Mouse (Mus musculus) testis, adult 2 months (tissue): ENCODE measurements around the gene Krt23. TPM values are rescaled to one million over a fixed set of nuclear protein-coding genes. Genes with fewer than 3 reads are reported as not detected.

Experiments
- H3K27ac ChIP-seq: fragments of 200-500 bp; 2 replicates; pipeline ENCODE4 v1.5.1; 2012; ENCODE audit warnings: low read depth, low read length; ENCODE audit not compliant: control insufficient read depth, insufficient read depth
- H3K27me3 ChIP-seq: fragments of 200-500 bp; 2 replicates; pipeline ENCODE4 v1.6.1; 2012; ENCODE audit warnings: mild to moderate bottlenecking, low read length, moderate library complexity; ENCODE audit not compliant: control insufficient read depth, insufficient read depth
- H3K36me3 ChIP-seq: fragments of 200-500 bp; 2 replicates; pipeline ENCODE4 v1.6.1; 2012; ENCODE audit warnings: mild to moderate bottlenecking, low read length; ENCODE audit not compliant: control insufficient read depth, insufficient read depth
- H3K4me1 ChIP-seq: fragments of 200-500 bp; 2 replicates; pipeline ENCODE4 v1.6.1; 2012; ENCODE audit warnings: low read length; ENCODE audit not compliant: control insufficient read depth, insufficient read depth
- H3K4me3 ChIP-seq: fragments of 200-500 bp; 2 replicates; pipeline ENCODE4 v1.5.1; 2012; ENCODE audit warnings: low read depth, mild to moderate bottlenecking, low read length, moderate library complexity, mixed read lengths; ENCODE audit not compliant: control insufficient read depth
- CTCF ChIP-seq: fragments of 200-500 bp; IDR thresholded peaks from 2 replicates; pipeline ENCODE4 v1.5.1; 2012; ENCODE audit warnings: low read depth, mild to moderate bottlenecking, inconsistent platforms, low read length, moderate library complexity; ENCODE audit not compliant: control insufficient read depth, insufficient read depth, insufficient replicate concordance
- POLR2A ChIP-seq: fragments of 200-500 bp; IDR thresholded peaks from 2 replicates; pipeline ENCODE4 v1.6.1; 2012; ENCODE audit warnings: low read depth, mild to moderate bottlenecking, inconsistent platforms, low read length, moderate library complexity; ENCODE audit not compliant: control insufficient read depth
- polyA plus RNA-seq: library from polyadenylated mRNA; depleted of rRNA; stranded (reverse); fragments of >200 nt; gene quantifications from 2 replicates; pipeline ENCODE4 v1.2.3, GENCODE M21; 2012; rRNA removed

Gene Krt23
- 0.24 and 0.53 TPM in 2 replicates for polyA plus RNA-seq

GRCm38 (mm10) chr11:99492733-99493573, at the start of gene Krt23:
Krt23 (minus strand) TSS chr11:99493137.
- H3K27me3 ChIP-seq, result no peaks in the 10 kb centered on the region
- H3K27ac ChIP-seq, result no peak within 1 kb of the TSS
- TF ChIP-seq CTCF (no peak), POLR2A (no peak)
- no peaks in the 10 kb centered on the region for H3K4me1 ChIP-seq
- H3K4me3 ChIP-seq, result no peak within 1 kb of the TSS
- no peaks in the 10 kb centered on the region for H3K36me3 ChIP-seq

- no peak overlapping the region for H3K27ac ChIP-seq
Measured at GRCm38 (mm10) chr11:99539721-99540120, 46.8 kb upstream of the Krt23 start.

GRCm38 (mm10) chr11:99521288-99521860, 28.4 kb upstream of the Krt23 start, which contains the start of gene Krt39:
Krt39 (minus strand) TSS chr11:99521338.
- H3K27ac ChIP-seq, result no peak within 1 kb of the TSS
- H3K27me3 ChIP-seq, result no peaks in the 10 kb centered on the region
- TF ChIP-seq POLR2A (no peak), CTCF (no peak)
- no peak within 1 kb of the TSS for H3K4me3 ChIP-seq
- no peaks in the 10 kb centered on the region for H3K4me1 ChIP-seq
- no peaks in the 10 kb centered on the region for H3K36me3 ChIP-seq

More at GRCm38 (mm10) chr11:99539721-99540120, 46.8 kb upstream of the Krt23 start:
- H3K27me3 ChIP-seq, result no peaks in the 10 kb centered on the region
- no peak overlapping the region for H3K4me3 ChIP-seq
- no peak for TF ChIP-seq CTCF
- TF ChIP-seq POLR2A, result no peak
- H3K4me1 ChIP-seq, result no peaks in the 10 kb centered on the region
- H3K36me3 ChIP-seq, result no peaks in the 10 kb centered on the region

GRCm38 (mm10) chr11:99514098-99514497, 21.2 kb upstream of the Krt23 start:
- H3K4me3 ChIP-seq, result no peak overlapping the region
- H3K36me3 ChIP-seq, result no peaks in the 10 kb centered on the region
- TF ChIP-seq POLR2A (no peak), CTCF (no peak)
- H3K27ac ChIP-seq, result no peak overlapping the region
- H3K27me3 ChIP-seq, result no peaks in the 10 kb centered on the region
- no peaks in the 10 kb centered on the region for H3K4me1 ChIP-seq

GRCm38 (mm10) chr11:99500095-99500805, 7.3 kb upstream of the Krt23 start:
- no peaks in the 10 kb centered on the region for H3K4me1 ChIP-seq
- H3K4me3 ChIP-seq, result no peak overlapping the region
- TF ChIP-seq CTCF (no peak), POLR2A (no peak)
- H3K27ac ChIP-seq, result no peak overlapping the region
- no peaks in the 10 kb centered on the region for H3K36me3 ChIP-seq
- no peaks in the 10 kb centered on the region for H3K27me3 ChIP-seq

GRCm38 (mm10) chr11:99496460-99496859, 3.5 kb upstream of the Krt23 start:
- no peak overlapping the region for H3K4me3 ChIP-seq
- TF ChIP-seq CTCF, result no peak
- TF ChIP-seq POLR2A, result no peak
- H3K4me1 ChIP-seq, result no peaks in the 10 kb centered on the region
- H3K27ac ChIP-seq, result no peak overlapping the region
- no peaks in the 10 kb centered on the region for H3K27me3 ChIP-seq
- H3K36me3 ChIP-seq, result no peaks in the 10 kb centered on the region

- H3K27me3 ChIP-seq, result no peaks in the 10 kb centered on the region
Measured at GRCm38 (mm10) chr11:99494741-99495140, 1.8 kb upstream of the Krt23 start.

More at GRCm38 (mm10) chr11:99494741-99495140, 1.8 kb upstream of the Krt23 start:
- Histone ChIP-seq H3K4me3 (no peak overlapping the region), H3K27ac (no peak overlapping the region), H3K4me1 (no peaks in the 10 kb centered on the region), H3K36me3 (no peaks in the 10 kb centered on the region)
- TF ChIP-seq POLR2A (no peak), CTCF (no peak)
